Mouse (Mus musculus): ENCODE data around the gene Gpr157. TPM values are rescaled to one million over a fixed set of nuclear protein-coding genes. Genes with fewer than 3 reads are reported as not detected.
A peak's percentile ranks its signal among the peaks of the same experiment; 100 is the strongest.
"Not testable (repeated sequence)": the region's sequence is repeated elsewhere in the genome, so short reads cannot be mapped to it uniquely, and the experiment has no call there.

The Gpr157 gene
- 1.5 and 1.7 TPM in 2 replicates for polyA plus RNA-seq (2015; fragmentation: Nextera tagmentation; extraction: Ambion mirVana)

DNA sequence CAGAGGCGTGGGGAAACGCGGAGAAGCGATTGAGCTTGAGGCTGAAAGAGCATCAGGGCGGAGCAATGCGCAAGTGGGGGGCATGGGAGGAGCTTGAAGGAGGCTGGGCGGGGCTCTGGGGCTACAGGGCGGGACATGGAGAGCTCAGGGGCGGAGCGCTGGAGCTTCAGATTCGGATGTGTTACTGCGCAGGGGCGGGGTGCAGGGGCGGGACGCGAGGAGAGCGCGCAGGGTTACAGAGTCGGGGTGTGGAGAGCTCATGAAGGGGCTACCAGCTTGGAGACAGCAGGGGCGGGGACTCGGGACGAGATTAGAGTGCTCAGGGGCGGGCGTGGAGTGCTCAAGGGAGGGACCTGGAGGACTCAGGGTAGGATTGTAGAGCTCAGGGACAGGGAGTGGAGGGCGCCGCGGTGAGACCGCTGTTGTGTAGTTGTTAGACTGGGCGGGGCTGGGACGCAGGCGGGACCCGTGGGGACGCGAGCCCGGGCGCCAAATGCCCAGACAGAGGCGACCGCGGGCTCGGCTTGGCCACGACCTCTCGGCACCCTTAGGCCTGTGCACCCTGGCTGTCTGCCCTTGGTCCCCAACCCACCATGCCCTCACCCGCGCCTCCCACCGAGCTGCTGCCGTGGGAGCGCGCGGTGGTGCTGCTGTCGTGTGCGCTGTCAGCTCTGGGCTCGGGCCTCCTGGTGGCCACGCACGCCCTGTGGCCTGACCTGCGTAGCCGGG, at the start of gene Gpr157:
Gene Gpr157 (plus strand): TSS at position 205 of the 729 bp plus-strand sequence.
- peak within 1 kb of the TSS; percentile 60 for H3K9ac ChIP-seq
- H3K27ac ChIP-seq (replicated peaks) = peak within 1 kb of the TSS; percentile 70

DNA sequence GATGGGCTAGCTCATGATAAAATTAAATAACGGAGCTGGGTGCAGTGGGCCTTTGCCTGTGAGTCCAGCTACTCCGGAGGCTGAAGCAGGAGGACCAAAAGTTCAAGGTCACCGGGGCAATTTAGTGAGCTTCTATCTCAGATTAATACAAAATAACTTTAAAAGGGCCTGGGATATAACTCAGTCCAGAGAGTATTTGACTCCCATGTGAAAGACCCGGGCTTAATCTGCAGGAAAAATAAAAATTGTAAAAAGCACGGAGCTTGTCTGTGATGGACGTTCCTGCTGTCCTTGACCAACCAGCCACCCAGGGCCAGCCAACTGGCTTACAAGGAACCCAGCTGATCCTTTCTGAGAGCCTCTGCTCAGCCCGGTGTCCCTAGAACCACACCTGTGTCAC, 48.6 kb upstream of the Gpr157 start:
- H3K27ac ChIP-seq (replicated peaks) = no peak overlapping the region
- H3K4me2 ChIP-seq (replicated peaks) = no peak overlapping the region
- no peak for ATAC-seq (ENCODE audit: insufficient number of reproducible peaks, low FRiP score, low TSS enrichment, low read depth)
- H3K4me1 ChIP-seq = peaks cover 11% of the 10 kb centered on the region
- WGBS = 87% methylated on average over 7 of the region's 7 CpGs
- H3K4me3 ChIP-seq (replicated peaks) = no peak overlapping the region
- no peak overlapping the region for H3K9ac ChIP-seq
- H3K9me3 ChIP-seq (replicated peaks) = no peaks in the 10 kb centered on the region
- no peaks in the 10 kb centered on the region for H3K36me3 ChIP-seq
- H3K27me3 ChIP-seq = peaks cover 18% of the 10 kb centered on the region

More for the DNA sequence above, at the start of gene Gpr157:
- Histone ChIP-seq H3K4me3 (replicated peaks) (peak within 1 kb of the TSS; percentile 66), H3K9me3 (replicated peaks) (no peaks in the 10 kb centered on the region), H3K4me1 (peaks cover 23% of the 10 kb centered on the region), H3K36me3 (no peaks in the 10 kb centered on the region), H3K27me3 (no peaks in the 10 kb centered on the region), H3K4me2 (replicated peaks) (peak within 1 kb of the TSS; percentile 98)
- ATAC-seq (ENCODE audit: insufficient number of reproducible peaks, low FRiP score, low TSS enrichment, low read depth) = peak; percentile 94
- under 1% methylated on average over 55 of the region's 56 CpGs for WGBS

- 72% methylated on average over 9 of the region's 9 CpGs for WGBS
- Histone ChIP-seq H3K9me3 (replicated peaks) (no peaks in the 10 kb centered on the region), H3K4me1 (0 out of 2 replicates have a peak, but pooled peaks cover 5% of the 10 kb centered on the region), H3K27ac (replicated peaks) (no peak overlapping the region), H3K36me3 (no peaks in the 10 kb centered on the region), H3K9ac (no peak overlapping the region), H3K4me3 (replicated peaks) (no peak overlapping the region), H3K4me2 (replicated peaks) (no peak overlapping the region), H3K27me3 (peaks cover 2% of the 10 kb centered on the region)
- ATAC-seq (ENCODE audit: insufficient number of reproducible peaks, low FRiP score, low TSS enrichment, low read depth) = no peak
Measured at GRCm38 (mm10) chr4:150040003-150040581, 47.1 kb upstream of the Gpr157 start.

DNA sequence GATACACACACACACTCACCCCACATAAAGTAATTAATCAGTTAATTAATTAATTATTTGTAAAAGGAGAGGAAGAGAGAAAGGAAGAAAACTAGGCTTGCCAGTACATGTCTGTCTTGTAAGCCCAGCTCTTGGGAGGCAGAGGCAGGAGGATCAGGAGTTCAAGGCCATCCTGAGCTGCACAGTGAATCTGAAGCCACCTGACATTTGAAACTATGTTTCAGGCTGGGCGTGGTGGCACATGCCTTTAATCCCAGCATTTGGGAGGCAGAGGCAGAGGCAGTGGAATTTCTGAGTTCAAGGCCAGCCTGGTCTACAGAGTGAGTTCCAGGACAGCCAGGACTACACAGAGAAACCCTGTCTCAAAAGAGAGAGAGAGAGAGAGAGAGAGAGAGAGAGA, 46.3 kb upstream of the Gpr157 start:
- not testable (repeated sequence) for H3K36me3 ChIP-seq; H3K4me2 ChIP-seq (replicated peaks); H3K27me3 ChIP-seq; ATAC-seq (ENCODE audit: insufficient number of reproducible peaks, low FRiP score, low TSS enrichment, low read depth); H3K27ac ChIP-seq (replicated peaks); H3K4me3 ChIP-seq (replicated peaks); H3K9me3 ChIP-seq (replicated peaks); H3K4me1 ChIP-seq; H3K9ac ChIP-seq
- 50% methylated on average over 1 of the region's 1 CpGs for WGBS

DNA sequence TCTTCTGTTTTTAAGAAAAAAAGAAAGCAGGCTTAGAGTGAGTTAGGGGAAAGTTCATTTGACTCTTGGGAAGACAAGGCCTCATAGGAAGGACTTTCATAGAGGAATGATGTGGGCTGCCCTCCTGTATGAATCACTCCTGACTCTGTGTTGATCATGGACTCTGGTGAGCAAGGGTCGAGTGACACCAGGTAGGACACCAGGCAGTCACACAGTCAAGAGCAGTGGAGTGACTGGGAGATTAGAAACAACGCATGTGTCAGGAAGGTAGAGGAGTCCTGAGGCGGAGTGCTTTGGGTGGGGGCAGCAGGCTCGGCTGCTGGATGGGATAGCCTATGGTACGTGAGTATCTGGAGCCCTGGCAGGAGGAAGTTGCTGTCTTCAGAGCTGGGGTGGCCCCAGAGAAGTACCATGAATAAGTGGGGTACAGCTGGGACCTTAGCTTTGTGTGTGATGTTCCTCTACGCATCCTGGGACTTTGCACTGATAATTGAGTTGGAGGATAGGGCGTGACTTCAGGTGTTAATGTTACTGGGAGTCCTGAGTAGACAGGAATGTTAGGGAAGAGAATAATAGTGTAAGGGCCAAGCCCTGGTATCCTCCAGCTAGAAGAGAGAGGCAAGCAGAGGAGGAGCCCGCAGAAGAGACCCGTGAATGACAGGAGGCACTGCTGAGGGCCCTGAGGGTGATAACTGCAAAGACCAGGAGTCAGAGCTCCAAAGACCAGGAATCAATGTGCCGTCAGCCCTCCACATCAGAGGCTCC, 45.6 kb upstream of the Gpr157 start:
- no peak overlapping the region for H3K4me2 ChIP-seq (replicated peaks)
- no peak overlapping the region for H3K27ac ChIP-seq (replicated peaks)
- ATAC-seq (ENCODE audit: insufficient number of reproducible peaks, low FRiP score, low TSS enrichment, low read depth) = no peak
- H3K4me3 ChIP-seq (replicated peaks) = no peak overlapping the region
- 72% methylated on average over 10 of the region's 10 CpGs for WGBS
- H3K9me3 ChIP-seq (replicated peaks) = no peaks in the 10 kb centered on the region
- no peaks in the 10 kb centered on the region for H3K4me1 ChIP-seq
- no peaks in the 10 kb centered on the region for H3K36me3 ChIP-seq
- H3K27me3 ChIP-seq = no peaks in the 10 kb centered on the region
- no peak overlapping the region for H3K9ac ChIP-seq

DNA sequence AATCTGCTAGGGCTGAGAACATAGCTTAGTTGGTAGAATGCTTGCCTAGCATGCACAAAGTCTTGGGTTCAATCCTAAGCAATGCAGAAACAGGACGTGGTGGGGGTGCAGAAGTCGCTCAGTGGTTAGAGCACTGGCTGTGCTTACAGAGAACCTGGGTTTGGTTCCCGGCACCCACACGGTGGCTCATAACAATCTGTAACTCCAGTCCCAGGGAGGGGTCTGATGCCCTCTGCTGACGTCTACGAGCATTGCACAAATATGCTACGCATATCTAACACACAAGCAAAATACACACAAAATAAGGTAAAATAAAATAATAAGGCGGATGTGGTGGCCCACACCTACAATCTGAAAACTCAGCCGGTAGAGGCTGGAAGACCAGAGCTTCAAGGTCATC, 43.6 kb upstream of the Gpr157 start:
- Histone ChIP-seq H3K4me2 (replicated peaks) (no peak overlapping the region), H3K4me1 (peaks cover 14% of the 10 kb centered on the region), H3K9ac (no peak overlapping the region), H3K27me3 (peaks cover 10% of the 10 kb centered on the region), H3K36me3 (no peaks in the 10 kb centered on the region), H3K9me3 (replicated peaks) (no peaks in the 10 kb centered on the region), H3K4me3 (replicated peaks) (no peak overlapping the region), H3K27ac (replicated peaks) (no peak overlapping the region)
- no peak for ATAC-seq (ENCODE audit: insufficient number of reproducible peaks, low FRiP score, low TSS enrichment, low read depth)
- 94% methylated on average over 9 of the region's 9 CpGs for WGBS

DNA sequence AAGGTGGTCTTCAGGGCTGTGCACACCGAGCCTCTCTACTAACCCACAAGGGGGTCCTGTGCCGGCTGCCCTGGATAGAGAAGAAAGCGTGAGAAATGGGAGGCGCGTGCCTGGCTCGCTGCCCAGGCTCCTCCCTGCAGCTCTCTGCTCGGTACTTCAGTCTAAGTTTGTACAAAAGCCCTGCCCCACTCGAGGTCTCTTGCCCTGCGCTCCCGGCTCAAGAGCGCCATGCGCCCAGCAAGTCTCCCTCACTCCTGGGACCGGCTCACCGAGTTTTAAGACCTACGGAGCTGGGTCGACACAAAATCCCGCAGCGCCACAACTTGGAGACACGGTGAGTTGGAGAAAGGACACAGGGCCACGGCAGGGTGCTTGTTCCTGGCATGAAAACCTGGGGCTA, 39.1 kb upstream of the Gpr157 start:
- Histone ChIP-seq H3K27me3 (peaks cover 10% of the 10 kb centered on the region), H3K27ac (replicated peaks) (peak overlapping the region; percentile 55; the same call in 1 of the 2 replicates), H3K9ac (peak overlapping the region; percentile 40), H3K4me2 (replicated peaks) (peak overlapping the region; percentile 95), H3K4me3 (replicated peaks) (peak overlapping the region; percentile 54), H3K36me3 (no peaks in the 10 kb centered on the region), H3K9me3 (replicated peaks) (no peaks in the 10 kb centered on the region), H3K4me1 (peaks cover 22% of the 10 kb centered on the region)
- WGBS = under 1% methylated on average over 20 of the region's 20 CpGs
- ATAC-seq (ENCODE audit: insufficient number of reproducible peaks, low FRiP score, low TSS enrichment, low read depth) = no peak

- peaks cover 10% of the 10 kb centered on the region for H3K27me3 ChIP-seq
- peak overlapping the region; percentile 40 for H3K9ac ChIP-seq
- H3K27ac ChIP-seq (replicated peaks) = peak overlapping the region; percentile 55
- H3K9me3 ChIP-seq (replicated peaks) = no peaks in the 10 kb centered on the region
- no peaks in the 10 kb centered on the region for H3K36me3 ChIP-seq
- peak overlapping the region; percentile 95 for H3K4me2 ChIP-seq (replicated peaks)
- WGBS = 1% methylated on average over 49 of the region's 49 CpGs
- peak overlapping the region; percentile 54 for H3K4me3 ChIP-seq (replicated peaks)
- no peak for ATAC-seq (ENCODE audit: insufficient number of reproducible peaks, low FRiP score, low TSS enrichment, low read depth)
- peaks cover 22% of the 10 kb centered on the region for H3K4me1 ChIP-seq
Measured at GRCm38 (mm10) chr4:150048478-150049156, 38.5 kb upstream of the Gpr157 start.

DNA sequence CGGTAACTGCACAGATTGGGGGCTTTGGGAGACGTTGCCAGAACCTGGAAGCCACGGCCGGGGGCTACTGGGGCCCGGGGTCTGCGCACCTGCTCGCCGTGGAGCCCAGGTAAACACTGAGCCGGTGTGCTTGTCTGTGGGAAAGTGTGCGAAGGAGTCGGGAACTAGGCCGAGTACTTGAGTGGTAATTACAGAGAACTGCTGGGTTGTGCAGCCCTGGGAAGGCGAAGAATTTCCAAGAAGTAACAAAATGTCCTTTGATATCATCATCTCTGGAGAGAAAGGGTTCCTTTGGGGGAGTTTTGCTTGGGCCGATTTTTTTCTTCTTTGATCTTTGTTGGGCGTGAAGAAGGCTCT, 38.0 kb upstream of the Gpr157 start:
- WGBS = 15% methylated on average over 15 of the region's 15 CpGs
- Histone ChIP-seq H3K27me3 (peaks cover 10% of the 10 kb centered on the region), H3K27ac (replicated peaks) (peak overlapping the region; percentile 55), H3K9me3 (replicated peaks) (no peaks in the 10 kb centered on the region), H3K4me3 (replicated peaks) (peak overlapping the region; percentile 54), H3K9ac (0 out of 2 replicates have a peak overlapping the region, but pooled peaks have one; percentile 40), H3K4me1 (peaks cover 22% of the 10 kb centered on the region), H3K36me3 (no peaks in the 10 kb centered on the region), H3K4me2 (replicated peaks) (peak overlapping the region; percentile 95)
- ATAC-seq (ENCODE audit: insufficient number of reproducible peaks, low FRiP score, low TSS enrichment, low read depth) = no peak

- peak overlapping the region; percentile 95; the same call in 1 of the 2 replicates for H3K4me2 ChIP-seq (replicated peaks)
- H3K36me3 ChIP-seq = no peaks in the 10 kb centered on the region
- H3K27ac ChIP-seq (replicated peaks) = peak overlapping the region; percentile 55; the same call in 1 of the 2 replicates
- peaks cover 10% of the 10 kb centered on the region for H3K27me3 ChIP-seq
- peaks cover 22% of the 10 kb centered on the region for H3K4me1 ChIP-seq
- no peak overlapping the region for H3K9ac ChIP-seq
- no peaks in the 10 kb centered on the region for H3K9me3 ChIP-seq (replicated peaks)
- WGBS = 21% methylated on average over 13 of the region's 13 CpGs
- no peak for ATAC-seq (ENCODE audit: insufficient number of reproducible peaks, low FRiP score, low TSS enrichment, low read depth)
- peak overlapping the region; percentile 54 for H3K4me3 ChIP-seq (replicated peaks)
Measured at GRCm38 (mm10) chr4:150049564-150050226, 37.5 kb upstream of the Gpr157 start.

All from embryonic facial prominence, embryonic 15.5 days (tissue).